Mouse (Mus musculus): ENCODE results near the gene Lrfn4.

The Lrfn4 gene

GRCm38 (mm10) chr19:4616546-4616945 lies 1.1 kb upstream of the Lrfn4 start:
- POLR2A ChIA-PET: interaction anchor here (0.9 to 3.1 kb wide), 14 partner anchors 9 to 385 kb away, joined by 3 to 43 read pairs (median 3); partner anchors contain the start of gene Rce1 (in 4 of the 4)
- CTCF ChIA-PET: interaction anchor here in 3 of 4 experiments (0.6 to 2.3 kb wide), 8 partner anchors 8 to 896 kb away, joined by 3 to 10 read pairs (median 3); no protein-coding TSS in a partner anchor

- CTCF ChIA-PET: interaction anchor here in 2 of 4 experiments (1.4 to 2.3 kb wide), 3 partner anchors 14 to 444 kb away, joined by 6 to 8 read pairs (median 7); partner anchors contain the start of gene Ankrd13d (in 1 of the 2)
- POLR2A ChIA-PET: interaction anchor here in 3 of 4 experiments (0.5 to 3.1 kb wide), 13 partner anchors 9 to 282 kb away, joined by 3 to 43 read pairs (median 5); partner anchors contain the start of genes Rce1 (in 3 of the 3) and Pcx (in 1 of the 3)
Measured at GRCm38 (mm10) chr19:4614305-4615150, 939 bp downstream of the Lrfn4 start.

GRCm38 (mm10) chr19:4613464-4614304 lies 1.8 kb downstream of the Lrfn4 start:
- POLR2A ChIA-PET: interaction anchor here in 2 of 4 experiments (0.6 to 1.8 kb wide), 6 partner anchors 9 to 179 kb away, joined by 3 to 5 read pairs (median 4); partner anchors contain the start of gene Rce1 (in 1 of the 2)
- CTCF ChIA-PET: interaction anchor here in 1 of 4 experiments (0.7 kb wide), 1 partner anchor 136 kb away, joined by 3 read pairs; no protein-coding TSS in a partner anchor

GRCm38 (mm10) chr19:4612181-4612961 lies 3.1 kb downstream of the Lrfn4 start:
- ChIA-PET POLR2A (interaction anchor here in 2 of 4 experiments (0.5 to 1.8 kb wide), 7 partner anchors 8 to 525 kb away, joined by 3 to 5 read pairs (median 4); partner anchors contain the start of gene Rce1 (in 1 of the 2)), CTCF (no interaction called here)

- CTCF ChIA-PET: interaction anchor here in 1 of 4 experiments (0.6 kb wide), 1 partner anchor 52 kb away, joined by 7 read pairs; no protein-coding TSS in a partner anchor
- POLR2A ChIA-PET: interaction anchor here in 2 of 4 experiments (0.9 to 1.3 kb wide), 2 partner anchors 16 to 155 kb away, joined by 3 read pairs; partner anchors contain the start of gene Rce1 (in 1 of the 2)
Measured at GRCm38 (mm10) chr19:4610109-4610508, 5.4 kb downstream of the Lrfn4 start.

- ChIA-PET POLR2A (interaction anchor here in 1 of 4 experiments (2.0 kb wide), 1 partner anchor 18 kb away, joined by 6 read pairs; no protein-coding TSS in a partner anchor), CTCF (no interaction called here)
Measured at GRCm38 (mm10) chr19:4608511-4608910, 7.0 kb downstream of the Lrfn4 start.

- ChIA-PET POLR2A (interaction anchor here in 2 of 4 experiments (0.6 to 2.0 kb wide), 4 partner anchors 9 to 93 kb away, joined by 3 to 6 read pairs (median 5); partner anchors contain the start of gene Lrfn4 (in 1 of the 2)), CTCF (interaction anchor here in 1 of 4 experiments (0.7 kb wide), 1 partner anchor 454 kb away, joined by 8 read pairs; no protein-coding TSS in a partner anchor)
Measured at GRCm38 (mm10) chr19:4607406-4607805, 8.1 kb downstream of the Lrfn4 start.

GRCm38 (mm10) chr19:4605654-4606053 lies 9.8 kb downstream of the Lrfn4 start:
- ChIA-PET POLR2A (interaction anchor here in 3 of 4 experiments (0.6 to 2.7 kb wide), 6 partner anchors 8 to 181 kb away, joined by 3 to 9 read pairs (median 6); partner anchors contain the start of genes Lrfn4 (in 2 of the 3) and Pcx (in 1 of the 3)), CTCF (interaction anchor here (0.6 to 2.6 kb wide), 7 partner anchors 8 to 505 kb away, joined by 3 to 7 read pairs (median 5); partner anchors contain the start of gene Ankrd13d (in 1 of the 4))

- ChIA-PET CTCF (interaction anchor here (0.5 to 3.1 kb wide), 20 partner anchors 14 to 433 kb away, joined by 3 to 11 read pairs (median 4); partner anchors contain the start of genes Rce1 (in 2 of the 4), 2010003K11Rik (in 1 of the 4) and Ankrd13d (in 1 of the 4)), POLR2A (interaction anchor here in 3 of 4 experiments (0.7 to 2.7 kb wide), 15 partner anchors 9 to 1515 kb away, joined by 3 to 9 read pairs (median 3); partner anchors contain the start of genes Lrfn4 (in 3 of the 3), 2010003K11Rik (in 1 of the 3), Pcx (in 1 of the 3) and Rce1 (in 1 of the 3))
Measured at GRCm38 (mm10) chr19:4603801-4604723, 11.4 kb downstream of the Lrfn4 start.

GRCm38 (mm10) chr19:4602459-4602858 lies 13.0 kb downstream of the Lrfn4 start:
- CTCF ChIA-PET: interaction anchor here in 1 of 4 experiments (0.6 to 3.1 kb wide), 2 partner anchors 8 to 146 kb away, joined by 4 to 11 read pairs; no protein-coding TSS in a partner anchor
- POLR2A ChIA-PET: interaction anchor here in 2 of 4 experiments (0.7 to 1.3 kb wide), 4 partner anchors 13 to 92 kb away, joined by 3 to 5 read pairs (median 4); partner anchors contain the start of genes Lrfn4 (in 1 of the 2), Pcx (in 1 of the 2) and Rce1 (in 1 of the 2)

GRCm38 (mm10) chr19:4596071-4596470 lies 19.4 kb downstream of the Lrfn4 start:
- CTCF ChIA-PET: no interaction called here

GRCm38 (mm10) chr19:4593792-4594522 lies 21.5 kb downstream of the Lrfn4 start:
- ChIA-PET CTCF (interaction anchor here in 1 of 4 experiments (0.6 kb wide), 1 partner anchor 226 kb away, joined by 3 read pairs; no protein-coding TSS in a partner anchor), POLR2A (no interaction called here)

More at GRCm38 (mm10) chr19:4596071-4596470, 19.4 kb downstream of the Lrfn4 start:
- POLR2A ChIA-PET: no interaction called here

- CTCF ChIA-PET: no interaction called here
- POLR2A ChIA-PET: interaction anchor here in 2 of 4 experiments (0.6 to 1.7 kb wide), 3 partner anchors 10 to 42 kb away, joined by 4 to 5 read pairs (median 4); no protein-coding TSS in a partner anchor
Measured at GRCm38 (mm10) chr19:4590025-4590424, 25.4 kb downstream of the Lrfn4 start.

- CTCF ChIA-PET: interaction anchor here in 1 of 4 experiments (0.5 kb wide), 1 partner anchor 137 kb away, joined by 6 read pairs; no protein-coding TSS in a partner anchor
- POLR2A ChIA-PET: interaction anchor here in 3 of 4 experiments (0.5 to 1.7 kb wide), 4 partner anchors 9 to 622 kb away, joined by 4 to 5 read pairs (median 4); no protein-coding TSS in a partner anchor
Measured at GRCm38 (mm10) chr19:4589081-4589480, 26.4 kb downstream of the Lrfn4 start.

- CTCF ChIA-PET: no interaction called here
- POLR2A ChIA-PET: no interaction called here
Measured at GRCm38 (mm10) chr19:4588430-4588829, 27.0 kb downstream of the Lrfn4 start.
